In genomic region chr4:117493905-117494851, GRCm38 (mm10) we compare ENCODE assay signal across 7 mouse cellular contexts. TPM values are rescaled to one million over a fixed set of nuclear protein-coding genes. Genes with fewer than 3 reads are reported as not detected.
A peak's percentile ranks its signal among the peaks of the same experiment; 100 is the strongest.
DNase-seq lines count a peak whose midpoint lies in the region; ATAC-seq and TF ChIP-seq lines count a peak whose summit lies in the region.

No protein-coding gene starts in this region.

- H3K27ac ChIP-seq in lung, embryonic 16.5 days (ENCODE audit: low read length): no peak overlapping the region
- H3K27ac ChIP-seq in forebrain, postnatal 0 days (ENCODE audit: low read depth, low read length): peak overlapping the region; percentile 35; the same call in 1 of the 2 replicates
- H3K27ac ChIP-seq in kidney, embryonic 15.5 days: no peak overlapping the region
- peak overlapping the region; percentile 86 for H3K27ac ChIP-seq in midbrain, embryonic 11.5 days (ENCODE audit: low read depth, low read length)

- H3K9me3 ChIP-seq in lung, embryonic 16.5 days (ENCODE audit: control insufficient read depth, low read length): no peaks in the 10 kb centered on the region
- H3K9me3 ChIP-seq in forebrain, postnatal 0 days (ENCODE audit: low read length): no peaks in the 10 kb centered on the region
- H3K9me3 ChIP-seq in kidney, embryonic 15.5 days (replicated peaks): no peaks in the 10 kb centered on the region
- H3K9me3 ChIP-seq in midbrain, embryonic 11.5 days (ENCODE audit: control insufficient read depth, low read length): no peaks in the 10 kb centered on the region

- H3K4me1 ChIP-seq in lung, embryonic 16.5 days (replicated peaks; ENCODE audit: control insufficient read depth, insufficient read depth, low read length): peaks cover 19% of the 10 kb centered on the region
- H3K4me1 ChIP-seq in forebrain, postnatal 0 days (ENCODE audit: insufficient read depth): 0 out of 2 replicates have a peak, but pooled peaks cover 7% of the 10 kb centered on the region
- peaks cover 40% of the 10 kb centered on the region for H3K4me1 ChIP-seq in kidney, embryonic 15.5 days
- peaks cover 16% of the 10 kb centered on the region for H3K4me1 ChIP-seq in midbrain, embryonic 11.5 days (ENCODE audit: control insufficient read depth, insufficient read depth, low read length)

- H3K4me2 ChIP-seq in lung, embryonic 16.5 days (ENCODE audit: low read depth, low read length): peak overlapping the region; percentile 86
- peak overlapping the region; percentile 57 for H3K4me2 ChIP-seq in forebrain, postnatal 0 days (ENCODE audit: low read depth)
- H3K4me2 ChIP-seq in kidney, embryonic 15.5 days: peak overlapping the region; percentile 89
- peak overlapping the region; percentile 78 for H3K4me2 ChIP-seq in midbrain, embryonic 11.5 days

- no peak for TF ChIP-seq POLR2A in brain, embryonic 14.5 days (IDR thresholded peaks at IDR 0.05; ENCODE audit: borderline replicate concordance, extremely low read depth, insufficient read depth, insufficient read length, poor library complexity, severe bottlenecking)

- WGBS in lung, embryonic 16.5 days: under 1% methylated on average over 68 of the region's 71 CpGs
- 1% methylated on average over 71 of the region's 71 CpGs for WGBS in forebrain, postnatal 0 days
- WGBS in kidney, embryonic 15.5 days: under 1% methylated on average over 71 of the region's 71 CpGs
- under 1% methylated on average over 71 of the region's 71 CpGs for WGBS in midbrain, embryonic 11.5 days

- peaks cover 66% of the 10 kb centered on the region for H3K27me3 ChIP-seq in lung, embryonic 16.5 days (ENCODE audit: control insufficient read depth, insufficient read depth, low read depth, low read length)
- peaks cover 60% of the 10 kb centered on the region for H3K27me3 ChIP-seq in forebrain, postnatal 0 days (ENCODE audit: insufficient read depth, low read length)
- H3K27me3 ChIP-seq in kidney, embryonic 15.5 days: peaks cover 96% of the 10 kb centered on the region
- peaks cover 55% of the 10 kb centered on the region for H3K27me3 ChIP-seq in midbrain, embryonic 11.5 days (ENCODE audit: control insufficient read depth, insufficient read depth, low read length)

- DNase-seq in lung, postnatal 25 days (ENCODE audit: low spot score): no peak
- peak; percentile 51 for DNase-seq in brain, embryonic 14.5 days (ENCODE audit: low read depth)
- DNase-seq in forebrain, postnatal 0 days: peak; percentile 68
- peak; percentile 97 for DNase-seq in midbrain, embryonic 11.5 days (ENCODE audit: low spot score, missing footprints)
- DNase-seq in urinary bladder, postnatal 36 days (ENCODE audit: low spot score in 2 of 2): peak; percentile 8 to 18

- TF ChIP-seq CTCF in brain, embryonic 14.5 days (IDR thresholded peaks at IDR 0.05; ENCODE audit: borderline replicate concordance, extremely low read depth, insufficient read depth, insufficient read length): no peak
- TF ChIP-seq CTCF in forebrain, postnatal 0 days (IDR thresholded peaks at IDR 0.05; ENCODE audit: low read depth): no peak

- peak overlapping the region; percentile 52 for H3K9ac ChIP-seq in lung, embryonic 16.5 days (ENCODE audit: low read length)
- peak overlapping the region; percentile 28 for H3K9ac ChIP-seq in forebrain, postnatal 0 days
- peak overlapping the region; percentile 9; the same call in 1 of the 2 replicates for H3K9ac ChIP-seq in kidney, embryonic 15.5 days
- H3K9ac ChIP-seq in midbrain, embryonic 11.5 days (ENCODE audit: low read length): peak overlapping the region; percentile 83

- ATAC-seq in lung, embryonic 16.5 days (ENCODE audit: low read depth): 0 out of 2 replicates have a peak, but pooled peaks have one; percentile 29
- no peak for ATAC-seq in forebrain, postnatal 0 days
- no peak for ATAC-seq in kidney, embryonic 15.5 days (replicated peaks; ENCODE audit: low FRiP score)
- no peak for ATAC-seq in midbrain, embryonic 11.5 days (ENCODE audit: low FRiP score)

- peak overlapping the region; percentile 53 for H3K4me3 ChIP-seq in lung, embryonic 16.5 days (ENCODE audit: low read length)
- peak overlapping the region; percentile 34 for H3K4me3 ChIP-seq in forebrain, postnatal 0 days (ENCODE audit: low read depth, low read length)
- peak overlapping the region; percentile 50 for H3K4me3 ChIP-seq in kidney, embryonic 15.5 days (replicated peaks)
- peak overlapping the region; percentile 60 for H3K4me3 ChIP-seq in midbrain, embryonic 11.5 days (ENCODE audit: low read depth, low read length)

- H3K36me3 ChIP-seq in lung, embryonic 16.5 days (ENCODE audit: control insufficient read depth, insufficient read depth, low read length): no peaks in the 10 kb centered on the region
- no peaks in the 10 kb centered on the region for H3K36me3 ChIP-seq in forebrain, postnatal 0 days (ENCODE audit: insufficient read depth)
- no peaks in the 10 kb centered on the region for H3K36me3 ChIP-seq in kidney, embryonic 15.5 days
- no peaks in the 10 kb centered on the region for H3K36me3 ChIP-seq in midbrain, embryonic 11.5 days (ENCODE audit: control insufficient read depth, insufficient read depth, low read length)

RNA-seq across cellular contexts. Expression of gene Rnf220, which starts 2.7 kb away (rescaled TPM):
- polyA plus RNA-seq in lung, embryonic 16.5 days (2015; fragmentation: Nextera tagmentation; extraction: Ambion mirVana): 60.6 and 61.5 TPM in 2 replicates
- 159 and 183 TPM in 2 replicates for polyA plus RNA-seq in brain, embryonic 14.5 days (2012; rRNA removed)
- 160 and 185 TPM in 2 replicates for total RNA-seq in forebrain, postnatal 0 days (2014; rRNA removed)
- 123 and 140 TPM in 2 replicates for polyA plus RNA-seq in forebrain, postnatal 0 days (2015; fragmentation: Nextera tagmentation; extraction: Ambion mirVana)
- 68.7 and 69.5 TPM in 2 replicates for polyA plus RNA-seq in kidney, embryonic 15.5 days (2015; fragmentation: Nextera tagmentation; extraction: Ambion mirVana)
- polyA plus RNA-seq in midbrain, embryonic 11.5 days (2014; fragmentation: Nextera tagmentation; extraction: Ambion mirVana): 54.6 and 63.3 TPM in 2 replicates

RNA-seq across cellular contexts. Expression of gene Eri3, which starts 56.0 kb away (rescaled TPM):
- 120 and 127 TPM in 2 replicates for polyA plus RNA-seq in lung, embryonic 16.5 days (2015; fragmentation: Nextera tagmentation; extraction: Ambion mirVana)
- polyA plus RNA-seq in brain, embryonic 14.5 days (2012; rRNA removed): 187 and 218 TPM in 2 replicates
- 269 and 276 TPM in 2 replicates for total RNA-seq in forebrain, postnatal 0 days (2014; rRNA removed)
- polyA plus RNA-seq in forebrain, postnatal 0 days (2015; fragmentation: Nextera tagmentation; extraction: Ambion mirVana): 379 and 380 TPM in 2 replicates
- polyA plus RNA-seq in kidney, embryonic 15.5 days (2015; fragmentation: Nextera tagmentation; extraction: Ambion mirVana): 146 and 149 TPM in 2 replicates
- 121 and 132 TPM in 2 replicates for polyA plus RNA-seq in midbrain, embryonic 11.5 days (2014; fragmentation: Nextera tagmentation; extraction: Ambion mirVana)

Comparison
In these comparisons a context has a peak if more than half of its experiments do, and no peak if none do; other contexts are left out.
1. H3K27ac ChIP-seq: peak in forebrain, postnatal 0 days (single experiment) and midbrain, embryonic 11.5 days (single experiment); none in lung, embryonic 16.5 days (single experiment) and kidney, embryonic 15.5 days (single experiment).
2. H3K9ac ChIP-seq: peak in every context shown above with its lines; median percentile 83 in midbrain, embryonic 11.5 days; 52 in lung, embryonic 16.5 days; 28 in forebrain, postnatal 0 days; 9 in kidney, embryonic 15.5 days.
3. Peak in every context shown above with its lines, with median percentiles within 50 percentile points of each other: H3K4me2 ChIP-seq and H3K4me3 ChIP-seq.